Mouse (Mus musculus) brain, adult 2 months (tissue): ENCODE results near the gene Fuca1.
A peak's percentile ranks its signal among the peaks of the same experiment; 100 is the strongest.
"Not testable (repeated sequence)": the region's sequence is repeated elsewhere in the genome, so short reads cannot be mapped to it uniquely, and the experiment has no call there.

ENCODE experiments used
- DNase-seq: peaks from one replicate; pipeline ENCODE4 v3.0.0; 2011; ENCODE audit warnings: low read depth, low spot score

The Fuca1 gene

GRCm38 (mm10) chr4:135976146-135976545 lies 55.6 kb downstream of the Fuca1 start:
- no peak for DNase-seq

GRCm38 (mm10) chr4:135980223-135980622 lies 59.7 kb downstream of the Fuca1 start:
- DNase-seq: not testable (repeated sequence)

GRCm38 (mm10) chr4:135981524-135982063 lies 61.1 kb downstream of the Fuca1 start:
- DNase-seq: peak; percentile 93

- DNase-seq: no peak
Measured at GRCm38 (mm10) chr4:135984556-135984955, 64.0 kb downstream of the Fuca1 start.

GRCm38 (mm10) chr4:135985193-135985592 lies 64.7 kb downstream of the Fuca1 start:
- no peak for DNase-seq

- no peak for DNase-seq
Measured at GRCm38 (mm10) chr4:135985769-135986168, 65.2 kb downstream of the Fuca1 start.

- no peak for DNase-seq
Measured at GRCm38 (mm10) chr4:135986301-135986942, 65.9 kb downstream of the Fuca1 start.

- DNase-seq: peak; percentile 96
Measured at GRCm38 (mm10) chr4:135986943-135987710, 66.6 kb downstream of the Fuca1 start, which contains the start of gene Pithd1. Gene Pithd1, minus strand, starts transcription at chr4:135987264.

- no peak for DNase-seq
Measured at GRCm38 (mm10) chr4:135987714-135988113, 67.2 kb downstream of the Fuca1 start.
